Mouse (Mus musculus) spleen, adult 18-20 months (tissue): ENCODE data around the gene Tlk1.

Experiments
- DNase-seq, 2 experiments: peaks; one replicate each; pipeline ENCODE4 v3.0.0; 2022; ENCODE audit warnings: mixed read lengths in 2 of 2

Gene Tlk1

DNA sequence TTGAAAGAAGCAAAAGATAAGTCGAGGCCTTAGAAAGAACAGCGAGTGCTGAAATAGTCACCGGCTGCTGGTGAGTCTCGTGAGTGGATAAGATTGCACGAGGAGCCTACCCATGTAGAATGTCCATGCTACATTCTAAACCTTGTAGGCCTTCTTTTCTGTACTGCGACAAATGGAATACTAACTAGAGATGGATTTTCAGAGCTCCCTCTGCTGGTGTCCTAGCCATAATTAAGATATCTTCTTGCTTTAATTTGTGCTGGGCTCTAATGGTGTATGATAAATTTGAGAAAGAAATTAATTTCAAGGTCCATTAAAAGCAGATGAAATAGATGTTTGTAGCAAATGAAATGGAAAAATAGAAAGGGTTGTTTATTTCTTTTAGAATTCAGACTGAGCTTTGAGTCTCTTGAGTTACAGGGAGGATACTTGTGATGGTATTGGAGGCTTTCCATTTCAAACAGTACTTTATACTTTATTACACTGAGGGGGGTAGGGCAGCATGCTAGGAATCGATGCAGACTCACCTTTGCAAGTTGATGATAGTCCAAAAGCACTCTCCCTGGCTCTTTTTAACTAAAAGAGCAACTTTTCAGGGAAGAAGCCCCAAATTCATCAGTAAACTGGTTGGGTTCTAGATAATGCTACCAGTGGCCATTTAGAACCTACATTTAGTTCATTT lies 151.9 kb downstream of the Tlk1 start:
- no peak for DNase-seq

DNA sequence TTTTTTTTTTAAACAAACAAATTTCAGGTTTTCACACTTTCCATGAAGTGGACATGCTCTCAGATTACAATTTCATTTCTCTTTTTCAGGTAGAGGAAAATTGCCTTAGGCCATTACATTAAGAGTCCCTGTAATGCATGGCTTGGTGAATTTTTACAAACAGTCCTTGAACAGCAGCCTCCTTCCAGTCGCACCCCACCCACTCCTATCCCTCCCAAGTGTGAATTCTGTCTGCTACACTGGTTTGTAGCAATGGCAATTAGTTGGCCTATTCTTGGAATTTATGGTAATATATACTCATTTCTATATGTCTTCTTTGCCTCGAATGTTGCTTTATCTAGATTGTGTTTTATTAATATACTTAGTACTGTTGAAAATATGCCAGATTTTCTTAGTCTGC lies 153.1 kb downstream of the Tlk1 start:
- DNase-seq: no peak

DNA sequence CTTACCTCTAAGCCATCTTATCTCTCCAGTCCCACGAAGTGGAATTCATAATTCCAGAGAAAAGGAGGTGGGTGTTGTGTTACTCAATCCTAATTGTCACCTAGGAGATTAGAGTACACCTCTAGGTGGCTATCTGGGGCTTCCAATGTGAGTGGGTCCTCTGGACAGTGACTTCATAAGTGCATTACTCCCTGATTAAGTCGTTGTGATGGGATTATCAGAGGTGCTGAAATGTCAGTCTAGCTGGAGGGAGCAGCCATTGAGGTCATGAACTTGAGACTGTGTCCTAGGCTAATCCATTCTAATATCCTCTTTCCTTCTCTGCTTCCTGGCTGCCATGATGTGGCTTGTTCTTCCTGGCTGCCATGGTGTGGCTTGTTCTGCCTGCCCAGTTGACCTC lies 155.6 kb downstream of the Tlk1 start:
- no peak for DNase-seq

DNA sequence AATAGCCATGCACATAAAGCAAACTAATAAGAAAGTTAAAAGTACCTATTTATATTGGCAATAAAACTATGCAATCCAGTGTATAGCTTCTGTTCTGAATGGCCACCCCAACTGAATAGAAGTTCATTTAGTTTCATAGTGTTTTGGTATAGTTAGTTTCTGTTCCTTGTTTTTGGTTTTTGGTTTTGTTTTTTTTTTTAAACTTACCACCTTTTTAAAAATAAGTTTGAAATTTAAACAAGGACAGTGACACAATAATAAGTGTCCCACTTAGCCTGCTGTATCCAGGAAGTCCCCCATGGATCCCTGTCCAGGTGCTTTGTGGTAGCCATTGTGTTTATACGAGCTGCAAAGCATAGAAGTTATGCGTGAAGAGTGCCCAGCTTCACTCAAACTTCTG lies 156.3 kb downstream of the Tlk1 start:
- no peak for DNase-seq

DNA sequence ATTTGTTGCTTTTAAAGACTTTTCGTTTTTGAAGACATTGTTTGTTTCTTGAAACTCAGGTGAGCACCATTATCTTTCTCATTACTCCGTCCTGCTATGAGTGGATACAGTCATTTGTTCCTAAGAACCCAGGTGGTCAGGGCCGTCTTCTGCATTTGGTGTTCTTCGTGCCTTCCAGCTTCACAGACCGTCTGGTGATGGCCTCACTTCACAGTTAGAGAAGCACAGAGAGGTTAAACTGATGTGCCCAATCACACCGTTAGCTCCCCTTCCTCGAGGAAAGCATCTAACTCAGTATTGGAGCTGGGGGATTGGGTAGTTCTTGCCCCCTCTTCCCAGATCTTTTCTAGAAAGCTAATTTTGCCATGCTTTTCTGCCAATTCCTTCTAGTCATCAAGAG lies 158.5 kb downstream of the Tlk1 start:
- DNase-seq: no peak

DNA sequence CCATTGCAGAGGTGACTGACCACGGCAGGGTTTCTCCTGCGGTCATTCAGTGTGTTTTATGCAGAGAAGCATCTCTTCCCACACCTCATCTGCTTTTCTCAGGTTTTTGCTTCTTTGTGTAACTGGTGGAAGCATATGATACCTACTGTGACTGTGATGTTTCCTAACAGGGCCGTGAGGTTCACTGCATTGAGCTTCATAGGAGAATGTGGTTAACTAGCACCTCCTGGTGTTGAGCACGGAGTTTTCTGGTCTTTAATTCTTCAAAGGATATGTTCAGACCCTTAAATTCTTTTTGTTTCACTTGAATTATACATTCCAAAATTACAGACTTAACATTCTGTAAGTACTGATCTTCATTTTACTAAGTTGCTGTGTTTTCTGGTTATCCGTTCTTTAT lies 161.8 kb downstream of the Tlk1 start:
- DNase-seq: no peak
